Mouse (Mus musculus) retina, adult 2 months (tissue): ENCODE data around the gene Tppp3.

ENCODE experiments used
- DNase-seq: peaks from one replicate; pipeline ENCODE4 v3.0.0-alpha.2; 2012; ENCODE audit warnings: low read depth, low spot score

Tppp3 gene

GRCm38 (mm10) chr8:105433021-105433420 lies 38.3 kb downstream of the Tppp3 start:
- DNase-seq, result no peak

GRCm38 (mm10) chr8:105431743-105432515 lies 39.4 kb downstream of the Tppp3 start:
- DNase-seq, result no peak

DNA sequence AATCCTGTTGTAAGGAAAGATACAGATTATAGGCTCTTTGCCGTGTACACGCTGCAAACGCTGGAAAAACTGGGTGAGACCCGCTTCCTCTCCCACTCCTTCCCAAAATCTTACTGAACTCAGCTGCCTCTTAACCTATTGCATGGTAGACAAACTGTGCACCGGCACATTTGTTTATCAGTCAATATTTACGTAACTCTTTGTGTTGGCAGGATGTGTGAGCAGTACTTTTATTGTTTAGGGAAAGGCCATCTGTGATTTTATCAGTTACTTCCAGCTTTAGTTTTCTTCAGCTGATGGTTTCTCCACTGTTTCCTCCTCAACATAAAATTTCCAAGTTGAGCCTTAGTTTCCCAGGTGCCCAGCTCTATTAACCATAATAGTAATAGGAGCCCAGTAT lies 44.4 kb downstream of the Tppp3 start:
- DNase-seq, result no peak

DNA sequence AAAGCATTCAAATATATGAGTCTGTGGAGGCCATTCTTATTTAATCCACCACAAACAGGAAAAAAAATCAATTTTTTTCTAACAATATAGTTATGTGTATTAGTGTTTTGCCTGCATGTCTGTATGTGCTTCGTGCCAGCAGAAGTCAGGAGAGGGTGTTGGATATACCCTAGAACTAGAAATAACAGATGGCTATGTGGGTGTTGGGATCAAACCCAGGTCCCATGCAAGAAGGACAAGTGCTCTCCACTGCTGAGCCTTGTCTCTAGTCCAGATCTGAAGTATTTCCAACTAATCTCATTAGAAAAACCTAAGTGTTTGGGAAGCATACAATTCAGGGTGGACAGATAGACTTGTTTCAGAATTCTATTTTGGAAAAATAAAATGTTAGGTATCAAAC lies 49.3 kb downstream of the Tppp3 start:
- DNase-seq, result no peak

DNA sequence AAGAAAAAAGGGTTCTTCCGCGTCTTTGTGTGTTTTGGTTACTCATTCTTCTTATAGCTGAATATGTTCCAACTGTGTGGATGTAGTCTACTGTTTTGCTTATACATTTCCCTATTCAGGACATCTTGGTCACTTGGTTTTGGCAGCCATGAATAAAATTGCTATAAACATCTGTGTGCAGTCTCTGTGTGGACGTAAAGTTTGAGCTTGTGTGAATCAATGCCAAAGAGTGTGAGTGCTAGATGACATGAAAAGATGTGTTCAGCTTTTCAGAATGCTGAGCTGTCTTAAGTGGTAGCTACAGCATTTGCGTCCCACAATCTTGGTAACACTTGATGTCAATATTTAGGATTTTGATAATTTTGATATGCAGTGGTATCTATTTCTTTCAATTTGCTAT lies 51.5 kb downstream of the Tppp3 start:
- no peak for DNase-seq

DNA sequence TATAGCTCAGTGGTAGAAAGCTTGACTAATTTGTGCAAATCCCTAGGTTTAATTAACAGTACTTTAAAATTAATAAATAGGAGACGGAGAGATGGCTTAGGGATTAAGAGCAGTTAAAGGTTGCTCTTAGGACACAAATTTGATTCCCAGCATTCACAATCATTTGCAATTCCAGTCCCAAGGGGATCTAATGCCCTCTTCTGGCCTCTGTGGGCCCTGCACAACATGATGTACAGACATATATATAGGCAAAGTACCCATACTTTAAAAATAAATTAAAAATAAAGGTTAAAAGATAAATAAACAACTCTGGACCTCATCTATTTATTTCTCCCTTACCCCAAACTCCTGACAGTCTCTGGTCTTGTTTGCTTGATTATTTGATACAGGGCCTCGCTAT lies 52.3 kb downstream of the Tppp3 start:
- no peak for DNase-seq
